Mouse (Mus musculus): ENCODE measurements around the gene Tle2.
A peak's percentile ranks its signal among the peaks of the same experiment; 100 is the strongest.

Gene Tle2

DNA sequence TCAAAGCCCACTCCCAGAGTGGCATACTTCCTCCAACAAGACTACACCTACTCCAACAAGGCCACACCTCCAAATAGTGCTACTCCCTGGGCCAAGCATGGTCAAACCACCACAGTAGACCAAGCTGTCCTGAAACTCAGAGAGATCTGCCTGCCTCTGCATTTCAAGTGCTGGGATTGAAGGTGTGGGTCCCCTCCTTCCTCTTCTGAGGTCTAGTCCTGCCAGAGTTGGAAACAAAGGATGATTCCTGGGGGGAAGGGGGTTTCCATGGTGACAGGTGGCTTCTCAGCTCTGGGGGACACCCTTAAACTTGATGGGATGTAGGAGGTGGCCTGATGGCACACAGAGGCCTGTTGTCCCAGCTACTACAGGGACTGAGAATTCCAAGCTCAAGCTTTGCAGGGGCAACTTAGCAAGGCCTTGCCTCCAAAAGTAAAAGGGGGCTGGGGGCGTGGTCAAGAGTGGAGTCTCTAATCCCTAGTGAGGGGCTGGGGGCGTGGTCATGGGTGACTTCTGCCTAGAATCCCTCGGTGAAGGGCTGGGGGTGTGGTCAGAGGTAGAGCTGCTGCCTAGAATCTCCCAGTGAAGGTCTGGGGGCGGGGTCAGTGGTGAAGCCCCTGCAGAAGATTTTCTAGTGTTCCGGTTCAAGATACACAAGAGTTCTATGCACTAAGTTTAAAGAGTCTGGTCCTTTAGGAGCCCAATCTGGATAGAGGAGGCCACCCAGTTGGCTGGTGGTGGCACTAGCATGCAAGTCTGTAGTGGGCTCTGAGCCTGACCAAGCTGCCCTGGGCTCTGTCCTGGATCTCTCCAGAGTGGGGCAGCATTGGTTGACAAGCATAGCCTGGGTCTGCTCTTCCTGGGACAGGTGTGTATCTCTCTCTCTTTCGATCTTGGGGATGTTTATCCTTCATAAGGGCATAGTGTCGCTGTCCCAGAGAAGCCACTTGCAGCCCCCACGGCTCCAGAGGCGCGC, at the start of gene Tle2:
Gene Tle2 (plus strand): TSS at position 481 of the 976 bp plus-strand sequence.
- DNase-seq = no peak

DNA sequence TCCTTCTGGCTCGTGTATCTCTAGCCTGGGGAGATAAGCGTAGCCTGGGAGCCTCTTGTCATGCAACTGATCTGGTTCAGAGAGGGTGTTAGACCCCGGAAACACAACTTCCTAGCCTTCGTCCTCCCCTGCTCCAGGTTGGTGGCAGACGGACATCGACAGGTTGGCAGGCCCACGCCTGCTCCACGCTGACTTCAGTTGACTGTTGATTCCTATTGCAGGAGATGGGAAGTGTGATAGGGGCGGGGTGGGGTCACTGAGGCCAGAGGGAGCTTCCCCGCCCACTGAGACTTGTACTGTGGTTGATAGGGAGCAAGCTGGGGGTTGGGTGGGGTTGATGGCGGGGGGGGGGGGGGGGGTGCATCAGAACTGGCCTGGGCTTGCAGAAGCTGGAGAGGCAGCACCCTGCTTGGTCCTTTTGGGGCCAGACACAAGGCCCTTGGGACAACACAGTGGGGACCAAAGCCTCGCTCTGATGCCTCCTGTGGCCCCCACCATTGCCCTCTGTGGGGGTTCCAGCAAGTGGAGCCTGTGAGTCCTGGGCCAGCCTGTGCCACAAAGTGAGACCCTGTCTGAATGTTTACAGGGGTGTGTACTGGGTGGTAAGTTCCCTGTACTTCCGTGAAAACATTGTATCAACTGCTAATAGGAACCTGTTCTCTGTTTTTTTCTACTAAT, 49.2 kb upstream of the Tle2 start:
- no peak for DNase-seq

DNA sequence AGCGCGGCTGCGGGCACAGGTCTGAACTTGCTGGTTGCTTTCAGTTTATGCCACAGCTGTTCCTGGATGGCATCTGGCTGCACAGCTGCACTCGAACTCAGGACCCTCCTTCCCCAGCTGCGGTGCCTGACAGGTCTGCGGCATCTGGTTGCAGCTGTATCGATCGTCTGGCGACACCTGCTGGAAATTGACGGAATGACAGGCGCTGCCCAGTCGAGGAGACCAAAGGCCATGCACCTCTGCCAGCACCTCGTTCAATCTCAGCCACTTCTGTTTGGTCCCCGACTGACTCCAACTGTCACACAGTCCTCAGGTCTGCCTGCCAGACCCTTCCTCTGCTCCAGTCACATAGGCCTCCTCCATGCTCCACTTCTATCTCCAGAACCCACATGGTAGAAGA, 47.6 kb upstream of the Tle2 start:
- DNase-seq = peak; percentile 61 to 70

DNA sequence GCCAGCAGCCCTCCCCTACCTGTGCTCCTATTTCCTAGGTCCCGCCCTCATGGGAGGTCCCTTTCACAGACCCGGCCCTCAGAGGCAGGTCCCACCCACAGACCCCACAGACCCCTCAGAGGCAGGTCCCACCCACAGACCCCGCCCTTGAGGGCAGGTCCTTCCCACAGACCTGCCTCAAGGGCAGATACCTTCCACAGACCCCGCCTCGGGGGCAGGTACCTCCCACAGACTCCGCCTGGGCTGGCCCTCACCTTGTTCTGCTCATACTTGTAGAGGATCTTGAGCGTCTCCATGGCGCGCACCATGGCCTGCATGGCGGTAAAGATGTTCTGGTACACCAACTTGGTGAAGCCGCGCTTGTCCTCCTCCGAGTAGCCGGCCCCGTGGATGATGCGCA, 39.5 kb upstream of the Tle2 start:
- no peak for DNase-seq

DNA sequence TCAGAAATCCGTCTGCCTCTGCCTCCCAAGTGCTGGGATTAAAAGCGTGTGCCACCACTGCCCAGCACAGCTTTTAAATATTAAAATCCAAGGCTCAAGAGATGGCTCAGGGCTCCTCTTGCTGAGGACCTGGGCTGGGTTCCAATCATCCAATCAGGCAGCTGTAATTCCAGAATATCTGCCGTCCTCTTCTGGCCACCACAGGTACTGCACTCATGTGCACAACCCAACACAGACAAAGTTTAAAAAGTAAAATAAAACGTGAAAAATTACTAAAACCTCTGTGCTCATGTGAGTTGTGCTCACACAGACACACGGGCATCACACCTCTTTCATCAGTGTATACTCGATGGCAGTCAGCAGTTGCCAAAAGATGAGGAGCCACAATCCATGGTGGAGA, 37.6 kb upstream of the Tle2 start:
- no peak for DNase-seq

- DNase-seq = no peak
Observed at GRCm38 (mm10) chr10:81537429-81537828, 36.9 kb upstream of the Tle2 start.

GRCm38 (mm10) chr10:81538321-81539048, 35.9 kb upstream of the Tle2 start:
- no peak for DNase-seq

DNA sequence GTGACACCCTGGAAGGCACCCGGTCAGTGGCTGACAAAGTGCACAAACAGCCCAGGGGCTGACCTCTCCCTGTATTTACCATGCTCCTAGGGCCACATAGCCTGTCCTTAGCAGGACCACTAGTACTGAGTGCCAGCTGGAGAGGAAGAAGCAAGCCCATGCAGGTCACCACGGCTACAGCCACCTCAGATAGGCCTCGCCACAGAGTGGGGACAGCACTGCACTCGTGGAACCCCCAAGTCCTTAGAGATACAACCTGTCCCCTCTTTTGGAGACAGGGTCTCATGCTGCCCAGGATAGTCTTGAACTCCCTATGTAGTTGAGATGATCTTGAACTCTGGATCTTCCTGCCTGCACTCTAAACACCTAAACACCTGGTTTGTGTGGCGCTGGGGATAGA, 33.0 kb upstream of the Tle2 start:
- no peak for DNase-seq

GRCm38 (mm10) chr10:81541803-81542202, 32.6 kb upstream of the Tle2 start:
- no peak for DNase-seq

DNA sequence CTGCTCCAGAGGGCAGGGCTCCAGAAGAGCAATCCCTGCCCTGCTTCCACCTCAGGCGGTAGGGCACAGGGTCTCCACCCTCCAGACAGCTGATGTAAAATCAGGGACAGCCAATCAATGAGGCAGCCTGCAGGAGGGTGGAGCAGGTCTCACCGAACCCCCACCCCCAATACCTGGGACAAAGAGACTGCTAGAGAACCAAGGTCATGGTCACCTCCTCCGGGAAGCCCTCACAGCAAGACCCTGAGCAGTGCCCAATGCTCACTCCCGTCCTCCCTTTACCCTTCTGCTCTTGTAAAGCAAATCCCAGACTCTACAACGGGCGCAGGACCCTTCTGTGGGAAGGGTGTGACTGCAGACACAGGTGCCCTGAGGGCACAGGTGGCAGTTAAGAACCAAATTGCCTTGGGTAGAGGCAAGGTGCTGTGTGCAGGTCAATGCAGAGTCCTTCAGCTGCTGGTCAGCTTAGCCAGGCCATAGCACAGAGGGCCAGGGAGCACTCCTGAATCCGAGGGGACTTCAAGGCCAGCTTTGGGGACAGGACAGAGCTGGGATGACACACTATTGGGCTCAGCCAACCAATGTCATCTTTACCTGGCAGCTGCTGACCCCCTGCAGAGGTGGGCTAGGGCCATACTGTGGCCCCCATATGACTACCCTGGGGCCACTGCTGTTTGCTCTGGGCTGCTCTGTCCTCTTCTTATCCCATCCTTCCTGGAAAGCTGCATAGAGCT, 31.5 kb upstream of the Tle2 start:
- DNase-seq = no peak

DNA sequence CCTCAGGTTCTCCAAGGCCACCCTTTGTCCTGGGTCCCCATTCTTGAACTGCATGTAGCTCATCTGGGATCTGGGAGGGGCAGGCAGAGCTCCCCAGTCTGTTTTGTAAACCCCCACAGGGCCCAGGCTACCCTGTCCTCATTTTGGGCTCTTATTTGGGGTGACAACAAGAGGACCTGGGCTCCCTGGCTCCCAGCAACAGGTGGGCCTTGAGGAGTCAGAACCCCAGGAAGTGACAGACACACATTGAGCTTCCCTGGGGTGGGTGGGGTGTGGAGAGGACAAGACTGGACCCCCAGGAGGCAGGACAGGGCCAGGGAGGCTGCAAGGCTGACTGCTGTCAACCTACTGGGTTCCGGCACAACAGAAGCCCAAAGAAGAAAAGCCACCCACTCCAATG, 30.7 kb upstream of the Tle2 start:
- no peak for DNase-seq

DNA sequence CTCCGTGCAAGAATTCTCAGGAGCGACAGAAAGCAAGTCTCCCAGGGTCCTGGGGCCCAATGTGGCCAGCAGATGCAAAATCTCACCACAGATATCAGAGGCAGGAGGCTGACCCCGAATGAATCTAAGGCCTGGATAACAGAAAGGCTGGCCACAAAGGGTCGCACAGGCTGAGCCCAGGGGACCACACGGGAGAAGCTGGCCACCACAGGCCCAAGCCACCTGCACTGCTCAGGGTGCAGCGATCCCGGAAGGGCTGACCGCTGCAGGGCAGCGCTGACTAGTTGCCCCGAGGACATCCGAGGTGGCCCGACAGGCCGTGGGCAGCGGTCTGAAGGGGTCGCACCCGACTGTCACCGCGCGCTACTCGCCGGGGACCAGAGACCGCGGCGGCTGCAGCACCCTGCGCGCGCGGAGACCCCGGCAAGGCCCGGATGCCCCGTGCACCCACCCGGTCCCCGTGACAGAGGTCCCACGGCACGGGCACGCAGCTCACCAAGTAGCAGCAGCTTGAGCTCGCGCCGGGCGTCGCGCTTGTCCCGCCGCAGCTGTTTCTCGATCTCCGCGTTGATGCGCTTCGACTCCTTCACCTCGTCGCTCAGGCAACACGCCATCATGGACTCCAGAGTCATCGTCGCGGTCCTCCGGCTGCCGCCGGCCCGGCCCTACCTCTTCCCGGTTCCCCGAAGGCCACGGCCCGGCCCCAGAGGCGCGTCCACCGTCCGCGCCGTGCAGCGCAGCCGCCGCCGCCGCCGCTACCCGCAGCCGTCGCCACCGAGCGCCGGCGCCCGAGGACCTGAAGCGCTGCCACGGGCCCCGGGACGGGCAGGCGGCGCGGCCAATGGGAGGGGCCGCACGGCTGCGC, 29.8 kb upstream of the Tle2 start:
- DNase-seq = no peak

DNA sequence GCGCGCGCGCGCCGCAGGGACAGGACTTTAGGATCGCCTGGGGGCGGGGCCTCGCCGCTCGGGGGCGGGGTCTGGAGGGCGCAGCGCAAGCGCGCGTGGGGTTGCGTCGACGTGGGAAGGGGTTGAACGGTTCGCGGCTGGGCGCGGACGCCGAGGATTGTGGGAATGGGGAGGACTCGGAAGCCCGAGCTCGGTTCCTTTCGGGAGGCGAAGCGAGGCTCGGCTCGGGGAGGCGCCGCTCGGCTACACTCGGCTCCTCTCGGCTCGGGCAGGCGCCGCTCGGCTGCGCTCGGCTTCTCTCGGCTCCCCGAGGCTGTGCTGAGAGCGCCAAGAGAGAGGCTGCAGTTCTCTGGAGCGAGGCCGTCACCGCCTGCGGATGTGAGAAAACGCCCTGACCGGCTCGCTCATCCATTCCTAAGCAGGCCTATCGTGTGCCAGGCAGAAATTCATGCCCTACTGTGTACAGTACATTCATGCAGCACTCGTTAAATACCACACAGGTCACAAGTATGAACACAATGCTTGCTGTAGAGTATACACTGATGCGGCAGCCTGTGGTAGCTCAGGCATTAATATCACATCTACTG, 29.1 kb upstream of the Tle2 start, which contains the start of gene Gna11:
Gene Gna11 (minus strand): TSS at position 30 of the 587 bp plus-strand sequence.
- DNase-seq = peak; percentile 100

DNA sequence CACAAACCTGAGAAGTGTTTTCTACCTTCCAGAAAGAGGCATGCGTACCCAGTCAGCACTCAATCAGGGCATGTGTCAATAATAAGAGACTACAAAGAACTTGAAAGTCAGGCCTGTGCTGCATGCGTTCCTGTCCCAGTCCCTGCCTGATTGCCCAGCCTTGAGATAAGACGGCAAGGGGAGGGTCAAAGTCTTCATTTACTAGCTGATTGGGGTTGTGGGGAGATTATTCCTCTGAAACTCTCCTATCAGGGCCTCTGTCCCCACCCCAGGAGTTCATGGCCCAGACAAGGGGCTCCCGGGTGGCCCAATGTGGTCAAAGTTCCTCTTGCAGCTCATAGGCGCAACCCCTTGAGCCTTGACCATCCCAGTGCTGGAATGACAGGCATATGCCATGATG, 28.0 kb upstream of the Tle2 start:
- no peak for DNase-seq

DNA sequence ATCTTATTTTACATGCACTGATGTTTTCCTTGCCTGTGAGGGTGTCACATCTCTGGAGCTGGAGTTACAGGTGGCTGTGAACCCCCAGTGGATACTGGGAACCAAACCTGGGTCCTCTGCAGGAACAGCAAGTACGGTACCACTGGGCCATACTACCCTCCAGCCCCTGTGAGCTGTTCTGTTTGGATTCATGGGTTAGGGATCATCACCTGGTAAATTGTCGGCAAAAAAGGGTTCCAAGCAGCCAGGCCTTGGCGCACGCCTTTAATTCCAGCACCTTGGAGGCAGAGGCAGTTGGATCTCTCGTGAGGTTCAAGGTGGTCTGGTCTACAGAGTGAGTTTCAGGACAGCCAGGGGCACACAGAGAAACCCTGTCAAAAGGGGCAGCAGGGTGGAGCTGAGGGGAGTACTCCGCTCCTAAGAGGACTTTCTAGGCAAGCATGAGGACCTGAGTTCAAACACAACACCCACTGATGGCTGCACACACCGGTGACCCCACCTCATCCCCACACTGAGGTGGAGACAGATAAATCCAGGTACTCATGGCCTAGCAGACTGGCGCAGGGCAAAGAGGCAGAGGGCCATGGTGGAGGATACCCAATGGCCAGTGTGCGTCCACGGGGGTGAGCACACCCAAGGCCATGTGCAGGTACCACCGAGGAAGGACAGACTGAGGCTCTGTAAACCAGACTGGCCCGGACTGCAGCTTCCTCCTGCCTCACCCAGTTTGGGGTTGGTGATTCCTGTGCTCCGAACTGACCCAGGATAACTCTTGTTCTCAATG, 27.4 kb upstream of the Tle2 start:
- no peak for DNase-seq

GRCm38 (mm10) chr10:81548944-81549343, 25.4 kb upstream of the Tle2 start:
- DNase-seq = no peak

DNA sequence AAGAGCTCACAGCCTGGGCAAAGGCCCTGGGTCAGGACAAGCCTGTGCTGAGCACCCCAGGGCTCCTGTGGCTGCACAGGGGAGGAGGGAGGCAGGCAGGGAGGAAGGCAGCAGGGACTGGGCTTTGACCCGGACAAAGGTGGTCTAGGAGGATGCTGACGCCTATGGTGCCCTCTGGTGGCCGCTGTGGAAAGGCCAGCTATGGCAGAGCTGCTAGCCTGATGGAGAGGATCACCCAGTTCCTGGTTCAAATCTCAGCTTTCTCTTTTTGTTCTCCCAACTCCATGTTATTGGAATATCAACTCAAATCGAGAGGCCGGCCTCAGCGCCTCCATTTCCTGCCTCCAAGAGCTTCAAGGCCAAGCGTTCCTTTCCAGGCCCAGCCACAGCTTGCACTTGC, 24.1 kb upstream of the Tle2 start:
- DNase-seq = no peak

DNA sequence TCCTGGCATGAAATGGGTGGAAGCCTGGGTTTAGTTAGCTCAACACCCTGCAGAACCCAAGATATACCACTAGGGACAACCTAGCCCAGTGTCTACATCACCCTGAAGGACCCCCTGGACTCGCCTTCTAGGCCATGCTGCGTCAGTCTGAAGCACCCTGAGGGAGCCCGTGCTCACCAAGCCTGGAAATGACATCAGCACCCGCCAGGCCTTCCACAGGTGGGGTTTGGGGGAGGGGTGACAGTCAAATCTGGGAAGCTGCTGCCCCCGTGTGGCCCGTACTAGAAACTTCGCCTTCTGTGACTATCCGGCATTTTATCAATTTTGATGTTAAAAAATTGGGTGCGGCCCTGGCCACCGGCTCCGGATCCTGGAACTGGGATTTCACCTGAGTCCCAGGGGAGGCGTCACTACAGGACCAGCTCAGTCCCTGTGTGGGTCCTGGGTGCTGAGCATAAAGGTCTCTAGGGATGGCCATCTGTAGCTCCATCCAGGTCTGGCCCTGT, 22.7 kb upstream of the Tle2 start:
- DNase-seq = peak; percentile 73 to 87

- DNase-seq = no peak
Observed at GRCm38 (mm10) chr10:81553232-81553631, 21.1 kb upstream of the Tle2 start.

All from thymus, adult 18-20 months (tissue).